Mouse (Mus musculus) C2C12 (cell line): Measurements from ENCODE around the gene Olfr885. TPM values are rescaled to one million over a fixed set of nuclear protein-coding genes. Genes with fewer than 3 reads are reported as not detected.

Source experiments
- H3K27me3 ChIP-seq: one replicate; pipeline ENCODE4 v1.6.1; 2011; ENCODE audit not compliant: control insufficient read depth, insufficient read depth, insufficient read length
- H3K36me3 ChIP-seq: one replicate; pipeline ENCODE4 v1.6.1; 2011; ENCODE audit not compliant: control insufficient read depth, insufficient read depth
- H3K4me3 ChIP-seq: one replicate; pipeline ENCODE4 v1.5.1; 2011; ENCODE audit warnings: mild to moderate bottlenecking, control low read depth; ENCODE audit not compliant: poor library complexity, insufficient read depth, severe bottlenecking
- H3K79me2 ChIP-seq: one replicate; pipeline ENCODE4 v1.6.1; 2011; ENCODE audit not compliant: control insufficient read depth, insufficient read depth
- H3K79me3 ChIP-seq: one replicate; pipeline ENCODE4 v1.6.1; 2011; ENCODE audit warnings: low read depth, control low read depth
- H3ac ChIP-seq: one replicate; pipeline ENCODE3; 2011; ENCODE audit warnings: low read depth; ENCODE audit not compliant: control insufficient read depth, insufficient read length
- CEBPB ChIP-seq: IDR thresholded peaks from one replicate; pipeline ENCODE4 v1.6.1; 2011; ENCODE audit warnings: low read depth, mild to moderate bottlenecking, control low read depth, moderate library complexity
- CTCF ChIP-seq: IDR thresholded peaks from one replicate; pipeline ENCODE4 v1.5.1; 2011; ENCODE audit not compliant: control insufficient read depth, insufficient read depth, insufficient read length
- FOSL1 ChIP-seq: IDR thresholded peaks from one replicate; pipeline ENCODE4 v1.8.0; 2011; ENCODE audit warnings: mild to moderate bottlenecking, low read length; ENCODE audit not compliant: poor library complexity, insufficient read depth, severe bottlenecking
- MAX ChIP-seq: IDR thresholded peaks from one replicate; pipeline ENCODE4 v1.6.1; 2011; ENCODE audit warnings: mild to moderate bottlenecking, control low read depth
- MYOD1 ChIP-seq: IDR thresholded peaks from one replicate; pipeline ENCODE4 v1.6.1; 2011; ENCODE audit warnings: low read depth; ENCODE audit not compliant: control insufficient read depth, insufficient read length
- MYOG ChIP-seq: IDR thresholded peaks from one replicate; pipeline ENCODE4 v1.6.1; 2011; ENCODE audit not compliant: control insufficient read depth, insufficient read length; ENCODE audit errors: extremely low read depth
- USF1 ChIP-seq: IDR thresholded peaks from one replicate; pipeline ENCODE4 v1.6.1; 2011; ENCODE audit warnings: low read depth, mild to moderate bottlenecking, control low read depth, moderate library complexity
- long read RNA-seq, 2 experiments: library from polyadenylated mRNA; unstranded; transcript quantifications; one replicate each; pipeline ENCODE4 v2.0.0; 2019 to 2020
- polyA plus RNA-seq: library from polyadenylated mRNA; unstranded; fragments of >200 nt; fragmentation: generic; extraction: Trizol; gene quantifications from one replicate; pipeline ENCODE4 v1.2.1, GENCODE M21; 2012; ENCODE audit warnings: missing spikeins

The Olfr885 gene
- not detected for polyA plus RNA-seq
- long read RNA-seq, experiment 1, result 0 reads
- long read RNA-seq, experiment 2, result 0 reads

DNA sequence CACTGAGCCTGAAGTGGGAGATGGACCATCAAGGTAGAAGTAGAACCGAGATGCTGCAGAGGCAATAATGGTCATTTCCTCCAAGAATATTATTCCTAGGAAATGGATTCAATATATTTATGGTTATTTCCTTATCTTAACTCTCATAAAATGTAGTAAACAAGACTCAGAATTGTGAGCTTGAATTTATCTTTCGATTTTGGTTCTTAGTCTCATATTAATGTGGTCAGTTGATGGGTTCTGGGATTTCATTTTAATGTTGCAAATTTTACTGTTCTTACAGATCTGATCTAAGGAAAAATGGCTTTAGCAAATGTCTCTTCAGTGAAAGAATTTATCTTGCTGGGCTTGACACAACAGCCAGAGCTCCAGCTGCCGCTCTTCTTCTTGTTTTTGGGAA is at the start of gene Olfr885:
TSS of gene Olfr885 (plus strand) at position 301 of the 400 bp plus-strand sequence.
- no peaks in the 10 kb centered on the region for H3K79me2 ChIP-seq
- no peak within 1 kb of the TSS for H3ac ChIP-seq
- TF ChIP-seq USF1 (no peak), CEBPB (no peak), MYOG (no peak), MAX (no peak), FOSL1 (no peak), CTCF (no peak), MYOD1 (no peak)
- no peaks in the 10 kb centered on the region for H3K36me3 ChIP-seq
- H3K27me3 ChIP-seq, result no peaks in the 10 kb centered on the region
- no peak within 1 kb of the TSS for H3K4me3 ChIP-seq
- H3K79me3 ChIP-seq, result no peaks in the 10 kb centered on the region

DNA sequence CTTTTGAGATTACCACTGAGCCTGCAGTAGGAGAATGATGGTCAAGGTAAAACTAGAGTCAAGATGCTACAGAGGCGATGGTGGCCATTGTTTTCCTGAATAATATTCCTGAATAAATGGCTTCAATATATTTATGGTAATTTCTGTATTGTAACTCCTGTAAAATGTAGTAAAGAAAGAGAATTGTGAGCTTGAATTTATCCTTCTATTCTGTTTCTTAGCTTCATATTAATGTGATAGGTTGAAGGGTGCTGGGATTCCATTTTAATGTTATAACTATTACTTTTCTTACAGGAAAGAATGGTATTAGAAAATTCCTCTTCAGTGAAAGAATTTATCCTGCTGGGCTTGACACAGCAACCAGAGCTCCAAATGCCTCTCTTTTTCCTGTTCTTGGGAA is 35.6 kb upstream of the Olfr885 start, which contains the start of gene Olfr883:
TSS of gene Olfr883 (plus strand) at position 301 of the 400 bp plus-strand sequence.
- TF ChIP-seq CEBPB (no peak), USF1 (no peak), FOSL1 (no peak), MAX (no peak), CTCF (no peak)
- Histone ChIP-seq H3K4me3 (no peak within 1 kb of the TSS), H3K36me3 (no peaks in the 10 kb centered on the region), H3ac (no peak within 1 kb of the TSS), H3K79me2 (no peaks in the 10 kb centered on the region), H3K79me3 (no peaks in the 10 kb centered on the region), H3K27me3 (no peaks in the 10 kb centered on the region)

DNA sequence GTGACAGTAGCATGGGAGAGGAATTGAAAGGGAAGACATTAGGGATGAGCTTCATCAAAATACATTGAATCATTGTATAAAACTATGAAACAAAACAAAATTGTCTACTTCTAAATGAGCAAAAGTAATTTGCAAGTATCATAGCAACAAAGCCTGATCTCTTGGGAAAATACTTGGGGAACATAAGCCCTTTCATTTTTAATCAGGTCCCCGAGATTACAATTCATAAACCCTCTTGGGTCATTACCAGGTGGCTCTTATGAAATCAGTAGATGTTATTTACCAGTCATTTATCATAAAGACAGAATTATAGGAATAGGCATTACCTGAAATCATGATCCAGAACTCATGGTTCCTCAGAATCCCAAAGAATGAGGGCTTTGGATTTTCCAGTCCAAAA is 14.9 kb upstream of the Olfr885 start, which contains the start of gene Olfr884:
TSS of gene Olfr884 (plus strand) at position 301 of the 400 bp plus-strand sequence.
- no peak for TF ChIP-seq CTCF
- no peak for TF ChIP-seq MYOD1
- TF ChIP-seq CEBPB, result no peak
- no peak within 1 kb of the TSS for H3K4me3 ChIP-seq

DNA sequence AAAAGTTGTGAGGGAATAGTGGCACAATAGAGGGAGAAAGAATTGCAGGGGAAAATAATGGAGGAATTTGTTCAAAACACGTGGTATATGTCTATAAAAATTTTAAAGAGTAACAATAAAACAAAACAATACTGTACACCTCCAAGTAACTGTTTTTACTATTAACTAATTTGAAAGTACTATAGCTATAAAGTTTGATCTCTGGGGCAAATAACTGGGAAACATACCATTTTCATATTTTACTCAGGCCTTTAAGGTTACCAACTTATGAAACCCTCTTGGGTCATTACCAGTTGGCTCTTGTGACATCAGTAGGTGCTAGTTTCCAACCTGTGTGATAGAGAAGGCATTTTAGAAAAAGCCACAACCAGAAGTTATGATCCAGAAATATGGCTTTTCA is 22.6 kb downstream of the Olfr885 start, which contains the start of gene Olfr887:
TSS of gene Olfr887 (plus strand) at position 301 of the 400 bp plus-strand sequence.
- Histone ChIP-seq H3K79me2 (no peaks in the 10 kb centered on the region), H3K4me3 (no peak within 1 kb of the TSS), H3K79me3 (no peaks in the 10 kb centered on the region), H3K36me3 (no peaks in the 10 kb centered on the region), H3K27me3 (no peaks in the 10 kb centered on the region), H3ac (no peak within 1 kb of the TSS)
- TF ChIP-seq CEBPB (no peak), FOSL1 (no peak), MYOD1 (no peak), MYOG (no peak), MAX (no peak), USF1 (no peak), CTCF (no peak)

More for the DNA sequence above, 14.9 kb upstream of the Olfr885 start, which contains the start of gene Olfr884:
- Histone ChIP-seq H3K36me3 (no peaks in the 10 kb centered on the region), H3K79me2 (no peaks in the 10 kb centered on the region), H3K79me3 (no peaks in the 10 kb centered on the region), H3K27me3 (no peaks in the 10 kb centered on the region), H3ac (no peak within 1 kb of the TSS)

DNA sequence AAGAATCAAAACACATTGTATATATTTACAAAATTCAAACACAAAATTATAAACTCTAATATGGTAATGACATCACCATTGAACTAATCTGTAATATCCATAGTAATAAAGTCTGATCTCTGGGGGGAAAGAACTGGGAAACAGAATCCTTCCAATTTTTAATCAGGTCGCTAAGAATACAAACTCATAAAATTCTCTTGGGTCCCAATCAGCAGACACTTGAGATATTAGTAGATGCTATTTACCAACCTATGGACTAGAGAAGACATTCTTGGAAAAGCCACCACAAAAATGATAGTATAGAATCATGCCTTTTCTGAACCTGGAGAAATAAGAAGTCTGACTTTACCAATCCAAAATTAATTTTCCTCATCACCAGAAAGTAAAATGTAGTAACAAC is 46.7 kb downstream of the Olfr885 start, which contains the start of gene Olfr888:
TSS of gene Olfr888 (plus strand) at position 301 of the 400 bp plus-strand sequence.
- no peak within 1 kb of the TSS for H3ac ChIP-seq
- H3K36me3 ChIP-seq, result no peaks in the 10 kb centered on the region
- H3K4me3 ChIP-seq, result no peak within 1 kb of the TSS
- H3K79me2 ChIP-seq, result no peaks in the 10 kb centered on the region
- no peaks in the 10 kb centered on the region for H3K27me3 ChIP-seq
- no peaks in the 10 kb centered on the region for H3K79me3 ChIP-seq
- TF ChIP-seq FOSL1 (no peak), MYOG (no peak), CEBPB (no peak), MYOD1 (no peak), CTCF (no peak), USF1 (no peak), MAX (no peak)

Other genes with a start within 250 kb of the Olfr885 start
- gene Olfr877, start 207.1 kb upstream of the Olfr885 start, polyA plus RNA-seq, result not detected
- gene Olfr145, start 164.6 kb upstream of the Olfr885 start, polyA plus RNA-seq, result not detected
- gene Olfr878, start 143.5 kb upstream of the Olfr885 start, polyA plus RNA-seq, result not detected
- gene Olfr881, start 69.5 kb upstream of the Olfr885 start, polyA plus RNA-seq, result not detected
- not detected for gene Olfr883, start 35.5 kb upstream of the Olfr885 start, polyA plus RNA-seq
- not detected for gene Olfr884, start 14.8 kb upstream of the Olfr885 start, polyA plus RNA-seq
- not detected for gene Olfr887, start 22.8 kb downstream of the Olfr885 start, polyA plus RNA-seq
- gene Olfr888, start 46.8 kb downstream of the Olfr885 start, polyA plus RNA-seq, result not detected
- 0.04 TPM for gene Olfr889, start 53.9 kb downstream of the Olfr885 start, polyA plus RNA-seq
- not detected for gene Olfr890, start 81.2 kb downstream of the Olfr885 start, polyA plus RNA-seq
- not detected for gene Olfr891, start 119.5 kb downstream of the Olfr885 start, polyA plus RNA-seq
- gene Olfr893, start 147.0 kb downstream of the Olfr885 start, polyA plus RNA-seq, result not detected
- gene Olfr894, start 156.7 kb downstream of the Olfr885 start, polyA plus RNA-seq, result not detected
- not detected for gene Olfr143, start 191.5 kb downstream of the Olfr885 start, polyA plus RNA-seq
- not detected for gene Olfr895, start 206.5 kb downstream of the Olfr885 start, polyA plus RNA-seq
- not detected for gene Olfr896-ps1, start 229.8 kb downstream of the Olfr885 start, polyA plus RNA-seq